Mouse (Mus musculus): ENCODE measurements at regions not wholly inside any gene's neighbourhood (a gene's known extent, or its start where the extent isn't known, plus 50 kb on each side); places are given as distances from the start of the nearest gene placed in this dataset.
"Not testable (repeated sequence)": the region's sequence is repeated elsewhere in the genome, so short reads cannot be mapped to it uniquely, and the experiment has no call there.

- H3K4me2 ChIP-seq = no peak overlapping the region
- 56% methylated on average over 6 of the region's 6 CpGs for WGBS (ENCODE audit: insufficient replicate concordance)
Observed at GRCm38 (mm10) chr14:37571971-37572370, 436.9 kb upstream of the Ghitm start.

GRCm38 (mm10) chr14:37558258-37558657, 423.2 kb upstream of the Ghitm start:
- ATAC-seq (ENCODE audit: low read depth) (no peak), DNase-seq (no peak)
- Histone ChIP-seq H3K9me3 (replicated peaks) (no peaks in the 10 kb centered on the region), H3K4me1 (replicated peaks) (no peaks in the 10 kb centered on the region), H3K9ac (no peak overlapping the region), H3K4me3 (replicated peaks) (no peak overlapping the region), H3K27ac (no peak overlapping the region), H3K36me3 (no peaks in the 10 kb centered on the region), H3K27me3 (no peaks in the 10 kb centered on the region), H3K4me2 (no peak overlapping the region)
- WGBS (ENCODE audit: insufficient replicate concordance) = 33% methylated on average over 5 of the region's 5 CpGs

More at GRCm38 (mm10) chr14:37571971-37572370, 436.9 kb upstream of the Ghitm start:
- DNase-seq (no peak), ATAC-seq (ENCODE audit: low read depth) (no peak)
- Histone ChIP-seq H3K9me3 (replicated peaks) (no peaks in the 10 kb centered on the region; the same call in 1 of the 2 replicates), H3K4me3 (replicated peaks) (no peak overlapping the region), H3K4me1 (replicated peaks) (no peaks in the 10 kb centered on the region), H3K27ac (no peak overlapping the region), H3K36me3 (no peaks in the 10 kb centered on the region), H3K9ac (no peak overlapping the region), H3K27me3 (no peaks in the 10 kb centered on the region)

DNA sequence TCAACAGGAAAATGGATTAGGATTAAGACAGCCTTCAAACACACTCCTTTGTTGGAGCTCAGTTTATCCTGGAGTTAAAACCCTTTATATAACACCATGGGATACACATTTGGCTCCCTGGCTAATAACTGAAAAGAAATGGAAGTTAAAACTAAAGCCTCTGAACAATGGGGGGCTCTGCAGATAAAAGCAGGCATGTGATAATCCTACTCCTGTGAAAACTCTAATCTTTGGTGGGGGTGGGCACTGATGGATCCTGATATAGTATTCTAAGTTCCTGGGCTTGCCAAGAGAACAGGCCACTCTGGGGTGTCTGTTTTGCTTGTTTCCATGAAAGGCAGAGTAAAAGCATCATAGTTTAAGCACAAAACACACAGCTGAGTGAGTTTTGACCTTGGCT, 388.5 kb upstream of the Ghitm start:
- H3K4me2 ChIP-seq = no peak overlapping the region
- H3K27ac ChIP-seq = no peak overlapping the region
- H3K36me3 ChIP-seq = no peaks in the 10 kb centered on the region
- H3K27me3 ChIP-seq = no peaks in the 10 kb centered on the region
- no peak for ATAC-seq (ENCODE audit: low read depth)
- H3K4me3 ChIP-seq (replicated peaks) = no peak overlapping the region
- H3K4me1 ChIP-seq (replicated peaks) = no peaks in the 10 kb centered on the region
- no peak for DNase-seq
- H3K9me3 ChIP-seq (replicated peaks) = no peaks in the 10 kb centered on the region
- no peak overlapping the region for H3K9ac ChIP-seq

GRCm38 (mm10) chr14:37520631-37521030, 385.6 kb upstream of the Ghitm start:
- not testable (repeated sequence) for H3K4me1 ChIP-seq (replicated peaks); H3K27ac ChIP-seq; H3K9ac ChIP-seq; H3K4me3 ChIP-seq (replicated peaks); H3K9me3 ChIP-seq (replicated peaks); H3K36me3 ChIP-seq; H3K27me3 ChIP-seq; DNase-seq; H3K4me2 ChIP-seq; ATAC-seq (ENCODE audit: low read depth)
- WGBS (ENCODE audit: insufficient replicate concordance) = 67% methylated on average over 3 of the region's 3 CpGs

- H3K4me3 ChIP-seq (replicated peaks) = no peak overlapping the region
- no peak overlapping the region for H3K9ac ChIP-seq
- no peak overlapping the region for H3K4me2 ChIP-seq
- 59% methylated on average over 5 of the region's 5 CpGs for WGBS (ENCODE audit: insufficient replicate concordance)
- no peaks in the 10 kb centered on the region for H3K4me1 ChIP-seq (replicated peaks)
- DNase-seq (no peak), ATAC-seq (ENCODE audit: low read depth) (no peak)
- H3K9me3 ChIP-seq (replicated peaks) = no peaks in the 10 kb centered on the region
- no peaks in the 10 kb centered on the region for H3K27me3 ChIP-seq
- no peaks in the 10 kb centered on the region for H3K36me3 ChIP-seq
- H3K27ac ChIP-seq = no peak overlapping the region
Observed at GRCm38 (mm10) chr14:37505314-37505713, 370.2 kb upstream of the Ghitm start.

- no peaks in the 10 kb centered on the region for H3K27me3 ChIP-seq
- WGBS (ENCODE audit: insufficient replicate concordance) = 47% methylated on average over 4 of the region's 4 CpGs
- ATAC-seq (ENCODE audit: low read depth) = no peak
Observed at GRCm38 (mm10) chr14:37490711-37491110, 355.6 kb upstream of the Ghitm start.

GRCm38 (mm10) chr14:37485292-37485691, 350.2 kb upstream of the Ghitm start:
- no peak for DNase-seq
- H3K4me3 ChIP-seq (replicated peaks) = no peak overlapping the region
- H3K27me3 ChIP-seq = no peaks in the 10 kb centered on the region
- H3K9ac ChIP-seq = no peak overlapping the region
- no peaks in the 10 kb centered on the region for H3K4me1 ChIP-seq (replicated peaks)
- 73% methylated on average over 8 of the region's 8 CpGs for WGBS (ENCODE audit: insufficient replicate concordance)
- no peak for ATAC-seq (ENCODE audit: low read depth)
- H3K9me3 ChIP-seq (replicated peaks) = no peaks in the 10 kb centered on the region
- H3K36me3 ChIP-seq = no peaks in the 10 kb centered on the region
- no peak overlapping the region for H3K4me2 ChIP-seq
- no peak overlapping the region for H3K27ac ChIP-seq

More at GRCm38 (mm10) chr14:37490711-37491110, 355.6 kb upstream of the Ghitm start:
- DNase-seq = no peak
- H3K9me3 ChIP-seq (replicated peaks) = no peaks in the 10 kb centered on the region
- no peaks in the 10 kb centered on the region for H3K4me1 ChIP-seq (replicated peaks)
- H3K9ac ChIP-seq = no peak overlapping the region
- no peak overlapping the region for H3K4me2 ChIP-seq
- H3K4me3 ChIP-seq (replicated peaks) = no peak overlapping the region
- no peak overlapping the region for H3K27ac ChIP-seq
- H3K36me3 ChIP-seq = no peaks in the 10 kb centered on the region

DNA sequence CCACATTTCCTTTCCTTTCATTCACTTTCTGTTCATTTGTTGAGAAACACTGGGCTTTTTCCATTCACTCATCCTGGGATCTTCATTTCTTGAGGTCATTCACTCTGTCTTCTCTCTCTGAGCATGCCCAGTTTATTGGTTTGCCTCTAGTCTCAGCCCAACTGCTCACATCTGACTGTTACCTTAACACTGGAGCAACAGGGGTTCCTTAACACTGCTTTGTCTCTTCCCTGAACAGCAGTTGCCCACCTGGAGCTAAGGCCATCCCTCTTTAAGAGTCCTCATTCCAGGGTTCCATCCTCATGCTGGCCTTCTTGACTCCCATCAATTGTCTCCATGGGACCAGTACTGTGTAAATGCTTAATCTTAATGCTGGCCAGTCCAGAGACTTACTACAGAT, 342.5 kb upstream of the Ghitm start:
- no peak overlapping the region for H3K27ac ChIP-seq

DNA sequence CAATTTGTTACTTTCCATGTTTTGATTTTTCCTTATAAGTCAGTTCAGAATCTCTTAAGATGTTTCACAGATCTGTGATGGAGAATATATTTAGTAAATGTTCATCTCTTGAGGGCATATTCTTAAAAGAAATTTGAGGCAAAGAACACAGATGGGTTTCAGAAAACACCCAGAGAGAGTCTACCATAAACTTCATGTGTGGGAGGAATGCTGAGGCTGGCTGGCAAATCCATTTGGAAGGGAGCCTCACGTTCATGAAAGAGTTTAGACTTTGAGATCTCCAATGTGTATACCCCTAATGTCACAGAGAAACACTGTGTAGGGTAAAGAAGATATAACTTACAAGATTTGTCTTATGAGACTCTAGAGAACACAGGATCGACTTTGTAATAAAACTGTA, 333.6 kb upstream of the Ghitm start:
- no peak for DNase-seq
- Histone ChIP-seq H3K4me3 (replicated peaks) (no peak overlapping the region), H3K9me3 (replicated peaks) (no peaks in the 10 kb centered on the region), H3K27ac (no peak overlapping the region), H3K9ac (no peak overlapping the region), H3K27me3 (no peaks in the 10 kb centered on the region), H3K36me3 (no peaks in the 10 kb centered on the region), H3K4me2 (no peak overlapping the region), H3K4me1 (replicated peaks) (no peaks in the 10 kb centered on the region)
- no peak for ATAC-seq (ENCODE audit: low read depth)
- 30% methylated on average over 2 of the region's 2 CpGs for WGBS (ENCODE audit: insufficient replicate concordance)

More for the DNA sequence above, 342.5 kb upstream of the Ghitm start:
- Histone ChIP-seq H3K9ac (no peak overlapping the region), H3K27me3 (no peaks in the 10 kb centered on the region), H3K36me3 (no peaks in the 10 kb centered on the region), H3K9me3 (replicated peaks) (no peaks in the 10 kb centered on the region), H3K4me3 (replicated peaks) (no peak overlapping the region), H3K4me2 (no peak overlapping the region), H3K4me1 (replicated peaks) (no peaks in the 10 kb centered on the region)
- DNase-seq (no peak), ATAC-seq (ENCODE audit: low read depth) (no peak)

- H3K4me3 ChIP-seq (replicated peaks) = no peak overlapping the region
- H3K27me3 ChIP-seq = no peaks in the 10 kb centered on the region
- no peak for DNase-seq
- H3K9ac ChIP-seq = no peak overlapping the region
- 61% methylated on average over 2 of the region's 2 CpGs for WGBS (ENCODE audit: insufficient replicate concordance)
- H3K4me2 ChIP-seq = no peak overlapping the region
- no peaks in the 10 kb centered on the region for H3K36me3 ChIP-seq
- H3K4me1 ChIP-seq (replicated peaks) = no peaks in the 10 kb centered on the region
- no peaks in the 10 kb centered on the region for H3K9me3 ChIP-seq (replicated peaks)
- no peak overlapping the region for H3K27ac ChIP-seq
- no peak for ATAC-seq (ENCODE audit: low read depth)
Observed at GRCm38 (mm10) chr14:37440874-37441273, 305.8 kb upstream of the Ghitm start.

DNA sequence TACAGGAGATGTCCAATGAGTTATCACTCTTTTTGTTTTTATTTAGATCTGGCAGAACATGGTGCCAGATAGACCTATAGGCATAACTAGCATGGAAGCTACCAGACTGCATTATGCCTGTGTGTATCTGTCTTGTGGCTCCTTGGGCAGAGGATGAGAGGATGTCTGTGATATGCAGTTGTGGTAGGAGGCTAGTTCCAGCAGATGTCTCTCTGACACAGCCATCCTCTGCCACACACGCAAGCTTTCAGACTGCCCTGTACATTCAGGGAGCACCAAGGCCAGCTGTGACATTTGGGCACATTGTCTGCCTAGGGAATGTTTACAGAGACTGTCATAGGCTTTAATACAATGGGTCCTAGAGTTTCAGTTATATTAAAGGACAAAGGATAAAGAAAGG, 295.6 kb upstream of the Ghitm start:
- Histone ChIP-seq H3K27me3 (no peaks in the 10 kb centered on the region), H3K9me3 (replicated peaks) (no peaks in the 10 kb centered on the region), H3K36me3 (no peaks in the 10 kb centered on the region), H3K9ac (no peak overlapping the region), H3K4me1 (replicated peaks) (no peaks in the 10 kb centered on the region), H3K4me3 (replicated peaks) (no peak overlapping the region), H3K27ac (no peak overlapping the region), H3K4me2 (no peak overlapping the region)
- DNase-seq = no peak
- ATAC-seq (ENCODE audit: low read depth) = no peak
- WGBS (ENCODE audit: insufficient replicate concordance) = 38% methylated on average over 1 of the region's 1 CpGs

- H3K36me3 ChIP-seq = no peaks in the 10 kb centered on the region
- ATAC-seq (ENCODE audit: low read depth) (no peak), DNase-seq (no peak)
- no peak overlapping the region for H3K27ac ChIP-seq
- no peaks in the 10 kb centered on the region for H3K27me3 ChIP-seq
- H3K4me2 ChIP-seq = no peak overlapping the region
- no peaks in the 10 kb centered on the region for H3K4me1 ChIP-seq (replicated peaks)
- H3K9me3 ChIP-seq (replicated peaks) = no peaks in the 10 kb centered on the region
- no peak overlapping the region for H3K4me3 ChIP-seq (replicated peaks)
- H3K9ac ChIP-seq = no peak overlapping the region
Observed at GRCm38 (mm10) chr14:37425506-37425905, 290.4 kb upstream of the Ghitm start.

GRCm38 (mm10) chr14:37421566-37421965, 286.5 kb upstream of the Ghitm start:
- H3K4me3 ChIP-seq (replicated peaks) = no peak overlapping the region
- H3K4me1 ChIP-seq (replicated peaks) = no peaks in the 10 kb centered on the region
- WGBS (ENCODE audit: insufficient replicate concordance) = 36% methylated on average over 2 of the region's 2 CpGs
- ATAC-seq (ENCODE audit: low read depth) = no peak
- H3K27me3 ChIP-seq = no peaks in the 10 kb centered on the region
- no peak overlapping the region for H3K9ac ChIP-seq
- H3K4me2 ChIP-seq = no peak overlapping the region
- no peaks in the 10 kb centered on the region for H3K9me3 ChIP-seq (replicated peaks)
- no peak overlapping the region for H3K27ac ChIP-seq
- DNase-seq = no peak
- no peaks in the 10 kb centered on the region for H3K36me3 ChIP-seq

Data from liver, embryonic 13.5 days (tissue).